Mouse (Mus musculus) heart, postnatal 36 days (tissue): ENCODE measurements around the gene Arxes1. TPM values are rescaled to one million over a fixed set of nuclear protein-coding genes. Genes with fewer than 3 reads are reported as not detected.

Experiments
- total RNA-seq, 2 experiments: library from RNA; stranded (reverse); gene quantifications; 2 replicates each; pipeline ENCODE4 v1.2.3; 2021

Gene Arxes1
- total RNA-seq, 2 experiments from 2014 or later, result 0.25 to 0.33 TPM

Other genes starting within 250 kb of the Arxes1 start
- 10 to 100 TPM; 10.6 to 17.6 TPM for gene Bhlhb9, start 235.8 kb upstream of the Arxes1 start, total RNA-seq
- gene Gprasp2, start 194.3 kb upstream of the Arxes1 start, total RNA-seq, result 1 to 10 TPM; 1.7 to 1.8 TPM
- 1 to 10 TPM; 1.4 to 2.2 TPM for gene Arxes2, start 39.5 kb upstream of the Arxes1 start, total RNA-seq
- not detected for gene Bex2, start 34.9 kb downstream of the Arxes1 start, total RNA-seq
- gene Nxf3, start 51.9 kb downstream of the Arxes1 start, total RNA-seq, result under 1 TPM in 1 of 2 experiments, not detected in 1; 0.17 TPM
- 1 to 10 TPM in 1 of 2 experiments, under 1 TPM in 1; 0.49 to 1.2 TPM for gene Bex4, start 105.6 kb downstream of the Arxes1 start, total RNA-seq
- gene Tceal8, start 139.0 kb downstream of the Arxes1 start, total RNA-seq, result 10 to 100 TPM; 17.0 to 19.2 TPM
- under 1 TPM in 1 of 2 experiments, not detected in 1; 0.58 TPM for gene Tceal5, start 170.5 kb downstream of the Arxes1 start, total RNA-seq
- gene Tceal7, start 181.4 kb downstream of the Arxes1 start, total RNA-seq, result 1 to 10 TPM in 1 of 2 experiments, not detected in 1; 1.1 TPM
- 1 to 10 TPM; 2.7 to 3.1 TPM for gene Bex1, start 182.1 kb downstream of the Arxes1 start, total RNA-seq
- gene Tceal9, start 211.7 kb downstream of the Arxes1 start, total RNA-seq, result 10 to 100 TPM; 26.8 to 32.9 TPM
- gene Bex3, start 236.9 kb downstream of the Arxes1 start, total RNA-seq, result 10 to 100 TPM in 1 of 2 experiments, 1 to 10 TPM in 1; 8.3 to 15.1 TPM